Mouse (Mus musculus) thymus, postnatal 0 days (tissue): ENCODE results near the gene Tmem253. TPM values are rescaled to one million over a fixed set of nuclear protein-coding genes. Genes with fewer than 3 reads are reported as not detected.
A peak's percentile ranks its signal among the peaks of the same experiment; 100 is the strongest.

Experiments used
- DNase-seq: peaks from one replicate; pipeline ENCODE4 v3.0.0-alpha.2; 2015; ENCODE audit warnings: low spot score
- polyA plus RNA-seq: library from polyadenylated mRNA; unstranded; fragments of >200 nt; fragmentation: Nextera tagmentation; extraction: Ambion mirVana; gene quantifications from 2 replicates; pipeline ENCODE4 v1.2.1, GENCODE M21; 2015

Tmem253 gene
- polyA plus RNA-seq, 1 experiment from 2014 or later, result 1.5 TPM

DNA sequence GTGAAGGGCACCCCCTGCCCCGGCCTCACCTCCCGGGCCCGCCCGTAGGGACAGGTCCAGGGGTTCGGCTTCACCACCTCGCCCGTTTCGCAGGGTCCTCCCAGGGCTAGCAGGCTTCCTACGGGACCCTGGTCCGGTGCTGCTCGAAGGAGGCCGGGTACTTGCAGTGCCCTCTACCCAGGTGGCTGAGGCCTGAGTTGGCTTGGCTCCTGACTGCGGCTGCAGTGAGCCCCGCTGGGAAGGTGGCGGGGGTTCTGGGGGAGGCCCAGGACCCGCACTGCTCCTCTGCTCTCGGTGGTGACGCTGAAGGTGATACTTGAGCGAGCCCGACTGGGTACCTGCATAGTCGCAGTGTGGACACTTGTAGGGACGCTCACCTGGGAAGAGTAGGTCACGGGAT, 8.7 kb upstream of the Tmem253 start:
- DNase-seq, result no peak

DNA sequence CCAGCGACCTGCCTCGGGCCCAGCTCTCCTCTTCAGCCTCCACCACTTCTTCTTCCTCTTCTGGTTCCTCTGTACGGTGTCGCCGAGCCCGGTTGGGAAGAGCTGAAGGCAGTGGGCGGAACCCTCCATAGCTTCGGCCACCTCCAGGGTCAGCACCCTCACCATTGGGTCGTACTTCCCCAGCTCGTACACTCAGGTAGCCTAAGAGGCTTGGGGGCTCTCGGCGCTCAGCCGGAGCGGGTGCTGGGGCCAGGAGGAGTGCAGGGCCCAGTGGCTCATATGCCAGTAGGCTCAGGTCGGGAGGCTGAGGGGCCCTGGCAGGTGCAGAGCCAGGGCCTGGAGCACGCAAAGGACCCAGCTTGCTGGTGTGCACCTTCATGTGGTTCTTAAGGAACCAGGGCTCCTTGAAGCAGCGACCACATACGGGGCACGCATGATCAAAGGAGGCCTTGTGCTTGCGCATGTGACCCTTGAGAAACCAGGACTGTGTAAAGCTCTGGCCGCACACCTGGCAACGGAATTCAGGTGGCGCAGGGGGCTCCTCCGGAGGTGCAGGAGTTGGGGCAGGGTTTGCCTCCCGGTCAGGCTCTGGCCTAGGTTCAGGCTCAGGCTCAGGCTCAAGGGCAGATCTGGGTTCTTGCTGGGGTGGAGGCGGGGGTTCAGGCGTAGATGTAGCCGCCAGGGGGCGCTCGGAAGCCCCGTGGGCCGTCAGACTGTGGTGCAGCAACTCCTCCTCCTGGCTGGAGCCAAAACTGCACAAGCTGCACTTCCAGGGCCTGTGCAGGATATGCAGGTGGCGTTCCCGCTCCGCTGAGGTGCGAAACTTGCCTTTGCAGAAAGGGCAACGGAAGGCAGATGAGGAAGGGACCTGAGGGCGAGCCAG, 6.9 kb upstream of the Tmem253 start:
- DNase-seq, result peak; percentile 97

DNA sequence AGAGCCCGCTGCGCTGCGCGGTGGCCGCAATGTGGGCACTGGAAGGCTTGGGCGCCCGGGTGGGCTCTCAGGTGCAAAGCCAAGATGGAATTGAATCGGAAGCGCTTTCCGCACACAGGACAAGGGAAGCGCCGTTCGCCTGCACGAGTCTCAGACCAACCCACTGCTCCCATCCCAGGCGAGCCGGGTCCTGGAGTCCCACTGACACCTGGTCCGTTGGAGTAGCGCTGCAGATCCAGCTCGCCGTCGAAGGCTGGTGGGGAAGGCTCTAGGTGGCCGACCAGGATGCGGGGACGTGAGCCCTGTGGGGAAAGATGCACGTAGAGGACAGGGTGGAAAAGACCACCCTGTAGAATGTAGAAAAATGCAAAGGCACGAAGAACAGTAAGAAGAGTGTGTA, 6.1 kb upstream of the Tmem253 start:
- DNase-seq, result no peak

DNA sequence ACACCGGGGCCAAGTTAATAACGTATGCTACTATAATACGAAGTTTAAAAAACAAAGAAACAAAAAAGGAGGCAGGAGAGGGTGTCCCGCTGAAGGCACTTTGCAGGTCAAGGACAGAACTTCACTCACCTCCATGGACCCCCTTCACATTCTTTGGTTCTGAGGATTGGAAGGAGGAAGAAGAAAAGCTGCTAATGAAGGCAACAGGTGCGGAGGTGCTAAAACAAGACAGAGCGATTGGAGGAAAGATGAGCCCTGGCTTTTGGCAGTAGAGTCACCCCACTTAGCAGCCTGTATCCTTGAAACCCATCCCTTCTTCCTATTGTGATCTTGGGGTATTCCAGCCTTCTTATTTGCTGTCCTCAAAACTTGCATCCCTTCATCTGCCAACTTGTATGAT, 5.6 kb upstream of the Tmem253 start:
- no peak for DNase-seq

DNA sequence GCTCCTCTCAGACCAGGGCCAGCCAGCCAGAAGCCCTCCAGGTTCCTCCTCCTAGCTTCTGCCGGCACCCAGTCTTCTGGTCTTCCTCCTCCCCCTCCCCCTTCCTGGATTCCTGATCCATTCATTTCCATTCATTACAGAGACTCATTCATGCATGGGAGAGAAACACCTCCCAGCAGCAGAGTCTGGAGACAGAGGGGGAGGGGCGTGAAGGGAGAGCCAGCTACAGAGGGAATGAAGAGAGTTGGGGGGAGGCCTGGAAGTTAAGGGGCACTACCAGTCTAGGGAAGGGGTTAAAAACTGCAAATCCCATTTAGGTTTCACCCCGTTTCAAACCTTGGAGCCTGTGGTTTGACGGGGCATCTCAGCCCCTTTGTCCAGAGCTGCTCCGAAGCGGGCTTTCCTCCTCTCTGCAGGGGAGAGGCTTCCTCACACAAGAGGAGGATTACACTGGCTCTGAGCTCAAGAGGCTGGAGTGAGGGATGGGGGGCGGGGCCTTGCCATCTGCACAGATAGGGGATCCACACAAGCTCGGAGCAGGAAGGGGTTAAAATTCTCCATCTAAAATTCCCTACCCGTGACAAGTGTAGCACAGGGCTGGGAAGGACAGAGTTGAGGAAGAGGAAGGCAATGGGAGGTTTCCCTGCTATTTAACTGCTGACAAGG, 4.9 kb upstream of the Tmem253 start:
- no peak for DNase-seq

DNA sequence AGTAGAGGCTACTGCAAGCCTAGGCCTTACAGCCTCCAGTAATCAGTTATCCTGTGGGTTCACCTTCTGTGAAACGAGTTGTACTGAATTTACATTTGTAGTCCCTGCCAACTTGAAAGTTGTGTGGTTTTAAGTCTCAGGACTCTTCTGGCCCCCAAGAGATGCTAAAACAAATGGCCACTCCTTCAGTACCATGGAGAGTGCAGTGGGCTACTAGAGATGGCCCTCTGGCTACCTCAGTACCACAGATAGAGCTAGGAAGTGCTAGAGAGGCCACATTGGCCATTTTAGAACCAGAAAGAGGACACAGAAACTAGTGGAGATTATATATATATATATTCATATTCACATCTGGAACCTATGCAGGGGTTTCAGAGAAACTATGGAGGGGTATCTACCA, 3.8 kb upstream of the Tmem253 start:
- no peak for DNase-seq

DNA sequence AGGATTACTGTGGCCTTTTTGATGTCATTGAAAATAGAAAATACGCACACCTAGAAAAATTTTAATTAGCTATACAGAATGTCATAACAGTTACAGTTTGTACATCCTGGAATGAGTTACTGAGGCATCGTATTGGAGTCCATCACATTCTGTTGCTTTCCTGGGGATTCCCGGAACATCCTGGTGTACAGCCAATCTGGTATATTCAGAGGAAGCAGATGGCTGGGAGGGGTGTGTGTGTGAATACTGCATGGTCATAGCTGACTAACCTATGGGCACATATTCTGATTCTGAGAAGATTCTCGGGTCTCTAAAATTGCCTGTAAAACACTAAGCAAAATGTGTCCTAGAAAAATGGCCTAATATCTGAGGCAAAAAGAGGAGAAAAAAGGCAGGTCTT, 3.4 kb upstream of the Tmem253 start:
- no peak for DNase-seq

DNA sequence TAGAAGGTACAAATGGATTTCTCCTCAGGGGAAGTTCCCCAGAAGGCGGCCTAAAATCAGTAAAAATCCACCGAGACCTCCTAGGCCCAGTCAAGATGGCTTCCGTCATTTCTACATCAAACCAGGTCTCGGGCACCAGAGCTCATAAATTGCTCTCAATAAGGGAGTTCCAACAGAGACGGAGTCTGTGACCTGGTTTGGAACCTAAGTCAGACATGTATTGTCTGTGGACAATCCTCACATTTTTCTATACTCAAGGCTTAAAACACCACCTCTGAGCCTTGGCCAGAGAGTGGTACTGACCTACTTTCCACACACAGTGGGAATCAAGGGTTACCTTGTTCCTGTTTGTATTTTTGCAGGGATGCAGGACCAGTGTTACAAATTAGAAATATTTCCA, 2.9 kb upstream of the Tmem253 start:
- DNase-seq, result no peak

DNA sequence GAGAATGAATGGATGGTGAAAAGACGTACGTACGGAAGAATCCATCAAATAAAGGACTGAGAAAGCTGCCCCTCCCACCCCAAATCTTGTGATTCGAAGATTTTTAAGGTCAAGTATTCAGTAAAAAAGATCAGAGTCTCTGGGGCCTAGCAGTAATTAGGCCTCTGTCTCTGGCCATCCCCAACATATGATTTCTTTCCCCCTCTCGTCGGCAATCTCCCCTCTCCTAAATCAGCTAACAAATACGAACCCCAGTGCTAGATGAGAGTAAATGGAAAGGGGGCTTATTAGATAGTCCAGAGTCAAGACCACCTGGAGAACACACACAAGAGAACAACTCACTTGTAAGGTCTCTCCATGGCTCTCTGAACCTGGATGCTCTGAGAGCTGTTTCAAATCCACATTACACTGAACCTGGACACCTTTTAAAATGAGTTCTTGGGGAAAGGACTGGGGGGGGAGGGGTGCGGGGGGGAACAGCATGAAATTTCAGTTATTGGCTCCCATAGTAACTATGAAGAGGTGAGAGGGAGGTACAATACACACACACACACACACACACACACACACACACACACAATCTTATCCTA, 2.3 kb upstream of the Tmem253 start:
- DNase-seq, result no peak

DNA sequence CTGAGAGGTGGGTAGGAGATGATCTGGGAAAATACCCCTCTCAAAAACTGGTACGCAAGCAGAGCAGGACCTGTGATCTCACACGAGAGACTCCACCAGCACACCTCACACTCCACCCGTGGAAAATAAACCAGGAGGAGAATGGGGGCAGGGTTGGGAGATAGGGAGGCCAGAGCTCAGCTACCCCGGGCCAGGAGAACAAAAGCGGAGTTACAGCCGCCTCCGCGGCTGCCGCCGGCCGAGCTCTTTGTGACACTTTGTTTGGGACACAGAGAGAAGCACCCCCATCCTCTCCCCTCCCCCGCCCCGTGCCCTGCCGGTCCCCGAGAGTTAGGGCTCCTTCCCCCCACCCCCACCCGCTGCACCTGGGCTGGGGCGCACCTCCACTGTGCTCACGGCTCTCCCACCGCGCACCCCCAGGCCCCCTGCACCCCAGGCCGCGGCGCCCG, 1.7 kb upstream of the Tmem253 start:
- DNase-seq, result peak; percentile 83

DNA sequence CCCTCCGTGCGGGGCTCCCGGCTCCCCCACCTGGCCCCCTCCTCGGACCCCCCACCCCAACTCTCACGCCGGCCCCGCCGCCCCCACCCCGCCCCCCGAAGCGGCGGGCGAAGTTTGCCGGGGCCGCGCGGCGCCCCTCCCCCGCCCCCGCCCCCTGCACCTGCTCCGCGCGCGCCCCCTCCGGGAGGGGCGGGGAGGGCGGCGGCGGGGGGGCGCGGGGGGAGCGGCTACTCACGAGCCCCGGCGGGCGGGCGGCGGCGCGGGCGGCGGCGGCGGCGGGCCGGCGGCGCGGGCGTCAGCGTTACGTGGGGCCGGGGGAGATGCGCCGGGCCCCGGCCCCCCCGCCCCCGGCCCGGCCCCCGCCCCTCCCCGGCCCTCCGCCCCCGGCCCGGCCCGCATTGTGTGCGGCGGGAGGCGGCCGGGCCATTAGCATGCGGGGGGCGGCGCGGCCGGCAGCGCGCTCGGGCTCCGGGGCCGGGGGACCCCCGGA, 1.1 kb upstream of the Tmem253 start:
- no peak for DNase-seq

DNA sequence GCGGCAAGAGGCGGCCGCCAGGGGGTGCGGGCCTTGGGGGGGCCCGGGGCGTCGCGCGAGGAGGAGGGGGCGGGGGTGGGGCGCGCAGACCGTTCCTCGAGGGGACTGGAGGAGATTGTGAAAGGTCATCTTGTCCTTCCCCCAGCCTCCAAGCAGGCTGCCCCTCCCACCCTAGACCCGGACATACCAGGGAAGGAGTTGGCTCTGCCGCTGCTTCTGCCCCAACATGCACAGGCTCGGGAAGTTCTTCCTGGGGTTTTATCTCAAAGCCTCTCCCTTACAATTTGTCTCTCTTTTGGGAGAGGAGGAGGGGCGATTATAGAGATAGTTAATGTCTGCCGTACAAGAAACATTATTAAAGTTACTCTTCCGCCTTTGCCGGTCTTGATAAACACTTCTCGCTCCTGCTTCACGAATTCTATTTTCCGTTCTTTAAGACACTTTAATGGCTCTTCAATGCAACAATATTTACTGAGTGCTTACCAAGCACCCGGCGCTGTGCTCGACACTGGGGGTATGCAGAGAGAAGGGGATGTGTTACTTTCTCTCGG, 622 bp upstream of the Tmem253 start:
- DNase-seq, result peak; percentile 61

DNA sequence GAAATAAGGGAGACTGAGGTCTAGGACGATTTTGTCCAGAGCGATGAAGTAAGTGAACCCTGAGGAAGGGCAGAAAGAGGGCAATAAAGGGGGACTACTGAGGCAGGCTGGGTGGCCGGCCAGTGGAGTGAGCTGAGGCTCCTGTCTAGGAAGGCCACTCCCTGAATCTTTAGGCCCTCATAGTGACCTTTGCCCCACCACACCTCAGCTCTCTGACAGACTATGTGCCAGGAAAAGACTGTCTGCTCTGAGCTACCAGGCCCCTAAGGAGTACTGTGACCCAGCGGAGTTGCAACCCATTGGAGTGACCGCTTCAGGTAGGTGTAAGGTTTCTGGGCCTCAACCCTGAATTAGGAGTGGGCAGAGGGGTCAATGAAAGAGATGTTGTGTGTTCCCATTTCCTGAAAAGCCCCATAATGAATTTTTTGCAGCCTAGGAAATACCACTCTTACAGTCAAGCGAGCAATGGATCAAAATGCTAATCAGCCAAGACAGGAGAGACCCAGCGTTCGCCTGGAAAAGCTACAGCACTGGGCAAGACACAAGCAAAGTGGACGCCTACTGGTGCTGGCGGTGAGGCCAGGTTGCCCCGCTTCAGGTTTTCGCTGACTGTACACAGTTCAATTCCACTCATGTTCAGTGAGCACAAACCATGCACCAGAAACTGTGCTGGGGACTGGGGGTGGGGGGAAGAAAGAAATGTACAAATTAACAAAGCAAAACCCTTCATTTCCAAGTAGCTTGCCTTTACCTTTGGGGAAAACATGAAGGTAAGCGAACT, 1.4 kb downstream of the Tmem253 start:
- DNase-seq, result no peak

DNA sequence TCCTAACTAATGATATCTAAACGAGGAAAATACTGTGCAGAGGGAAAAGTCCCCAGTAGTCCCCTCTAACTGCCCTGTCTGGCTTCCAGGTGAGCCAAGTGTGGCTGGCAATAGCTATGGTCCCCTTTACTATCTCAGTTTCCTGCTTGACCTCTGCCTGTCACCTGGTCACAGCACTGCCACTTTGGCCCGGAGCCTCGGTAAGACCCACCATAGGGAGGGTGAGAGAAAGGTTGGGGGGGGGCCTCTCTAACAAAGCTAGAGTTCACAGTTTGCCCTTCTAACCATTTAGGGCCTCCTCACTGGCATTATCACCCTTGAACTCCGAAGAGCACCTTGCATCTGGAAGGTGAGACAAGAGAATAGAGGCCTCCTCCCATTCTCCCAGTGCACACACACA, 2.2 kb downstream of the Tmem253 start:
- DNase-seq, result no peak

DNA sequence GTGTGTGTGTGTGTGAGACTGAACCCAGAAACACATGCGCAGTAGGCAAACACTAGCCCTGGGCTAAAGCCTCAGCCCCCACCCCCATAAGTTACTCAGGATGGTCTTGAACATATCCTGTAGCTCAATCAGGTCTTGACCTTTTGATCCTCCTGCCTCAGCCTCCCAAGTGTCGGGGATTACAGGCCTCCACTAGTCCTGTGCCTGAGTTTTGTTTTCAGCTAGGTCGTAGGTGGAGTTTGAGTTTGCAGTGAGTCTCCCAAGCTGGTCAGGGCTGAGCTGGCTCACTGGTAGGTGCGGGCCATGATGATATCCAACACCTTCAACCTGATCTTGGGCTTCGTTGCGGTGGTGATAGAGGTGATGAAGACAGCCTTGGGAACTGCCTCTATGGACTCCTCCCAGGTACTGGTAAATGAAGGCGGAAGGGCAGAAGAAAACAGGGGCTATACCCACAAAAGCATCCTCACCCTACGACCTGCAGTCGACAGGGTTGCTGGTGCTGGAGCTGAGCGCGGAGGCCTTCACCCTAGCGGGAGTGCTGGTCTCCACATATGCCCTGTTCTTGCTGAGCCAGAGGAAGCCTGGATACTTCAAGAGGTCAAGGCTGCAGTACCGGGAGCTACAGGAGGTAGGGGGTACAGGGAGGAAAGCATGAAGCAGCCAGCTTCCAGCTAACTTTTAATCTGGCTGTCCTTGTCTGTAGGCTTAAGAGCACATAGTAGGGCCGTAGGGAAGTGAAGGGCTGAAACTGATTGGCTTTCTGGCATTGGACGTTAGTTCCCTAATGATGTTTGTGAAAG, 3.0 kb downstream of the Tmem253 start:
- DNase-seq, result no peak

DNA sequence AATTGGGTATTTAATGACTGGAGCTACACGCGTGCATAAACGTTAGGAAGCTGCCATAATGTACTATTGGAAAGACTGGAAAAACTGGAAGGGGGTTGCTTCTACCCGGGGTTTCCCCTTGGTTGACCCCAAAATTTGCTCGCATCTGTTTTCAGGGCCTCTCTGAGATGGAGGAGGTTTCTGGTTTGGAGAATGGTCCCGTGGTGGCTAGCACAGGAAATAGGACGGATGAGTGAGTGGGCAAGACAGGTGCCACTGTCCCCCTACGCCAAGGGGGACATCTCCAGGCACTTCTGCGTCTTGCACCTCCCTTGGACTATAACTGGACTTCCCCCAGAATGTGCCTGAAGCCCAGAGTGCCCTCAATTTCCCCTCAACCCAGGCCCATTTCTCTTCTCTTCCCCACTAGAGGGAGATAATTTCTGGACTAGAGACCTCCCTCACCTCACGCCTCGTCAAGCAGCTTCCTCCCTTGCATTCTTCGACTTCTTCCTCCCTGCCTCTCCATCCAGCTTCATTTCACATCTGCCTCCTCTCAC, 3.7 kb downstream of the Tmem253 start:
- DNase-seq, result no peak

DNA sequence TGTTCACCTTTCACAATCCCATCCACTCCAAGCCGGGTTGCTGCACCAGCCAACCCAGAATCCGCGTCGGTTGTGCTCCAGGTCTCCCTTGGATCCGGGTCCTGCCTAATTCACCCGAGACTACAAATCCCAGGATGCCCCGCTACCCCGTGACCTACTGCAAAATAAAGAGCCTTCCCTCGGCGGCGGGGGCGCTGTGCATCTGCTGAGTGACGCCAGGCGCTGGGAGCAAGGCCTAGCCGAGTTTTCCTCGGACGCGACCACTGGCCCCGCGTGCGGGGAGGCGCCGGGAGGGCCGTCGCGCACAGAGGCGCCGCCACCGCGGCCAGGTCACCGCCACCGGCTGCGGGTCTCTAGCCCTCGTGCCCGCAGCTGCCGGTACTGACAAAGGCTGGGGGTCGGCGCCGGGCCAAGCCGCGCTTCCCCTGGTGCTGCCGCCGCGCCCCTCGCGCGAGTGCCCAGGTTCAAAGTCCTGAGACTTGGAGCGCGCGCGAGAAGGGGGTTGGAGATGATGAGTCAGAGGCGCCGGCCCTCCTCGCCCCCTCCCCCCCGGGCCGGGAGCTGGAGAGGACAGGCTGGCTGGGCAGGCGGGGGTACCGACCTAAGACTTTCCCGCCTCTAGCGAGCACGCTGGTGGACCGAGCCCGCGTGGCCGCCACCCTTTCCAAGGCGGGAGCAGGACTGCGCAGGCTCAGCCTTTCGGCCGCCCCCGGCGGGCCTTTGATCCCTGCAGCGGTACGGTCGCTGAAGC, 4.3 kb downstream of the Tmem253 start:
- DNase-seq, result peak; percentile 98

DNA sequence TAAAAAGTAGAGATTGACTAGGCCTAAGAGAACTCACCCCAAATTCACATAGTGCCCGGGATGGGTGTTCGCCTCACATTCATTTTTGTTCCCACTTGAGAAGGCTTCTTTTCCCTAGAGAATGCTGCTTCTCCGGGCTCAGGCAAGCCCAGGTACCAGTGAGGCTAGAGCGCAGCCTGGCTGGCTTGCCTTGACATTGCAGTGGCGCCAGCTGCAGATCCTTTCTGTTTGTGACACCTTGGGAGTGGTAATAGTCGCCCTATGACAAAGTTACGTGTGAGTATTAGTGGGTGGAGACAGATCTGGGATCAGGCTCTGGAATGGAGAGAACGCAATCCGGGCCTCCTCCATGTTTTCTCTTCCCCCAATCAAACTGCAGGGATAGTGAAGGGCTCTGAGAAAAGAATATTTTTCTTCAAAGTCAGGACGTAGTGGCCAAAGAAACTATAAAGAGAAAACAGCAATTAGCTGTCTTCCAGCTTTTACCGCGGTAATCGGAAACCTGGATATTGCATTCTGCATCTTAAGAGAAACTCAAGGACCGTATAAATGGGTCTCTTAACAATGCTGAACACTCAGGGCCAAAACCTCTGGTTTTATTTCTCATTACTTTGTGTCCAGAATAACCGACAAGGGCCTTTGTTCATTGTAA, 5.2 kb downstream of the Tmem253 start, which contains the start of gene Zfp219:
TSS of gene Zfp219 (minus strand) at position 248 of the 652 bp plus-strand sequence.
- peak; percentile 71 for DNase-seq

DNA sequence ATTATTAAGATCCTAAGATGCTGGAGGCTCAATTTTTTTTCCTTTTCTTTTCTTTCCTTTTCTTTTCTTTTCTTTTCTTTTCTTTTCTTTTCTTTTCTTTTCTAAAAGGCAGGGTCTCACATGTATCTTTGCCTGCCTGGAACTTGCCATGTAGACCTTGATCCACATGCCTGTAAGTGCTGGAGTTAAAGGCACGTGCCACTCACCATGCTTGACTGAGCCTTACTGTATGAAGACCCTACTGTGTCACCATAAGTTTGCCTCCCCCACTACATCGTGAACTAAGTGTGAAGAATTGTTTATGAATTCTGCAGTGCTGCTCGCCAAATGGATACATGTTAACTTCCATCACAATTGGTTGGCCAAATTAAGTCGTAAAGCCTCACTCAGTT, 5.7 kb downstream of the Tmem253 start:
- no peak for DNase-seq
